Mouse (Mus musculus) frontal cortex, adult (tissue): Measurements from ENCODE around the gene Exd1.
"Not testable (repeated sequence)": the region's sequence is repeated elsewhere in the genome, so short reads cannot be mapped to it uniquely, and the experiment has no call there.

ENCODE experiments used
- ATAC-seq: cut with Nextera tagmentation; 2 replicates; pipeline ENCODE4 v1.9.2; 2017; ENCODE audit warnings: mild to moderate bottlenecking, moderate library complexity, mixed read lengths; ENCODE audit not compliant: low TSS enrichment

Gene Exd1

GRCm38 (mm10) chr2:119542106-119542505 lies 5.3 kb downstream of the Exd1 start:
- ATAC-seq: peak; percentile 64; the same call in 1 of the 2 replicates

GRCm38 (mm10) chr2:119538802-119539201 lies 8.6 kb downstream of the Exd1 start:
- ATAC-seq: no peak

- no peak for ATAC-seq
These were observed 22.0 kb downstream of the Exd1 start for GRCm38 (mm10) chr2:119525422-119525821.

GRCm38 (mm10) chr2:119523836-119524235 lies 23.6 kb downstream of the Exd1 start:
- ATAC-seq: no peak

- ATAC-seq: peak; percentile 83
These were observed 26.9 kb downstream of the Exd1 start for GRCm38 (mm10) chr2:119520550-119520949.

- ATAC-seq: no peak
These were observed 30.6 kb downstream of the Exd1 start for GRCm38 (mm10) chr2:119516811-119517210.

GRCm38 (mm10) chr2:119514026-119514522 lies 33.4 kb downstream of the Exd1 start:
- ATAC-seq: no peak

GRCm38 (mm10) chr2:119512292-119512691 lies 35.1 kb downstream of the Exd1 start:
- ATAC-seq: no peak

DNA sequence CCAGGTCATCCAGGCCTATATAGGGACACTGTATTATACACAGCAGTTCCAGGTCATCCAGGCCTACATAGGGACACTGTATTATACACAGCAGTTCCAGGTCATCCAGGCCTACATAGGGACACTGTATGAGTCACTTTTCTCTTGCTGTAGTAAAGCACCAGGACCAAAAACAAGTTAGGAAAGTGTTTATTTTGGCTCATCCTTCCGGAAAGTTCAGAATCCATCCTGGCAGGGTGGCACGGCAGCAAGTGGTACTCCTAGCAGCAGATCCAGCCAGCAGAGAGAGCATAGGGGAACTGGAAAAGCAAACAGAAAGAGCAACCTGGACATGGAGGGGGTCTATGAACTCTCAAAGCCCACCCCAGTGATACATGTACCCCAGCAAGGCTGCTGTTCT lies 36.6 kb downstream of the Exd1 start:
- no peak for ATAC-seq

DNA sequence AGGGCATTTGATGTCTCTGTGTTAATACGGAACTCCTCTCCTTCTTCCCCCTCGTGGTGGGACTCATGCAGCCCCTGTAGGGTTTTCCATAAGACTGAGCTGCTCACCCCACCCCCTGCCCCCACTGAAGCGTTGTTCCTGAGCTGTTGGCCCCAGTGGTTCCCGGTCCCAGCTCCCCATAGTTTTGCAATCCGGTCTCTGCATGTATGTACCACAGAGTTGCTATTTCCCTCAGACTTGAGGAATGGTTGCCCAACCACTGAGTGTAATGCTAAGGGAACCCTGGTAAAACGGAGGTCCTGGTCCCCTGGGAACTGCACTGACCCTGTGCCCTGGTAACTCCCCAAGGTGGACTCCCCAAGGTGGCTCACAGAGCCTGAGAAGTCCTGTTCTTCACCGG lies 38.9 kb downstream of the Exd1 start:
- ATAC-seq: not testable (repeated sequence)

GRCm38 (mm10) chr2:119507108-119507507 lies 40.3 kb downstream of the Exd1 start:
- no peak for ATAC-seq

DNA sequence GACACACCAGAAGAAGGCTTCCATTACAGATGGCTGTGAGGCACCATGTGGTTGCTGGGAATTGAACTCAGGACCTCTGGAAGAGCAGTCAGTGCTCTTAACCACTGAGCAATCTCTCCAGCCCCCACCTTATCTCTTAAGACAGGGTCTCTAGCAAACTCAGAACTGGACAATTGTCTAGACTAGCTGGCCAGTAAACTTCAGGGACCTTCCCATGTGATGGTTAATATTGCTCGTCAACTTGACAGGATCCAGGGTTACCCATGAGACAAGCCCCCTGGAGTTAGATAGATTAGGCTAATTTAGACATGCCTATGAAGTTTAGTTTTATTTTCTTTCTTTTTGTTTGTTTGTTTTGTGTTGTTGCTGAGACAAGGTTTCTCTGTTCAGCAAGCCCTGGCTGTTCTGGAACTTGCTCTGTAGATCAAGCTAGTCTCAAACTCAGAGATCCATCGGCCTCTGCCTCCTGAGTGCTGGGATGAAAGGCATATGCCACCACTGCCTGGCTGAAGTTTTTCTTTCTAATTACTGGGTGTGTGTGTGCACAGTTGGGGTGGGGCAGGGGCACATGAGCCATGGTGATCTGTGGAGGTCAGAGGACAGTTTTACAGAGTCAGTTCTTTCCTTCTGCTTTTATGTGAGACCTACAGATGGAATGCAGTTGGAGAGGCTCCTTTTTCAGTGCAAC lies 46.3 kb downstream of the Exd1 start:
- ATAC-seq: no peak

- ATAC-seq: no peak
These were observed 48.6 kb downstream of the Exd1 start for GRCm38 (mm10) chr2:119498859-119499258.

DNA sequence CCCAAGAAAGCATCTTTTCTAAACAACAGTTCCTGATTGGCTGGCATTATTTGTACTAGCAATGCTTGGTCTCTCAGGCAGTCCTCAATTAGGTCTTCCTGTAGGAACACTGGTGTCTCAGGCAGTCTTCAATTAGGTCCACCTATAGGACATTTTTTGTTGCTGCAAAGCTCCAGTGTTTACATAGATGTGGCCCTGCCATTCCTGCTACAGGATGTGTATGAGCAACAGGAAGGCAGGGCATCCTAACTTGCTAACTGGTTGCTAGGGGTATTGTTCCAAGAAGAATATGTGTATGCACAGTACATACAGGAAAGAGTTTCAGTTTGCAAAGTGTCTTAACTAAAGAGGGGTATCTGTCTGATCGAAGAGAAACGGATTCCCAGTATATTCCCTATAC lies 51.3 kb downstream of the Exd1 start:
- no peak for ATAC-seq

GRCm38 (mm10) chr2:119491953-119492352 lies 55.5 kb downstream of the Exd1 start:
- ATAC-seq: no peak

GRCm38 (mm10) chr2:119486488-119486887 lies 60.9 kb downstream of the Exd1 start:
- no peak for ATAC-seq

GRCm38 (mm10) chr2:119482307-119482706 lies 65.1 kb downstream of the Exd1 start:
- ATAC-seq: no peak

DNA sequence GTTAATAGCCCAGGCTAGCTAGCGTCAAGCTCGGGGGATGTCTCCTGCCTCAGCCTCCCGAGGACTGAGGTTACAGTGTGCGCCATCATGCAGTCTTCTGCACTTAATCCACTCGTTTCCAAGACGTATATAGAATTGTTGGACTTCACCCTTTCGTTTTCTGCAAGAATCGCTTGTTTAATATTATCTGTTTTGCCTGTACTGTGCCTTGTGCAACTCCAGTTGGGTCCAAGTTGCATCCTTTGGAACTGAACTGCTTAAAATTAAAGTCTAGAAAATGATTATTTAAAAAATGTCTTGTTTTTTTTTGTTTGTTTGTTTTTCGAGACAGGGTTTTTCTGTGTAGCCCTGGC lies 69.1 kb downstream of the Exd1 start:
- no peak for ATAC-seq

DNA sequence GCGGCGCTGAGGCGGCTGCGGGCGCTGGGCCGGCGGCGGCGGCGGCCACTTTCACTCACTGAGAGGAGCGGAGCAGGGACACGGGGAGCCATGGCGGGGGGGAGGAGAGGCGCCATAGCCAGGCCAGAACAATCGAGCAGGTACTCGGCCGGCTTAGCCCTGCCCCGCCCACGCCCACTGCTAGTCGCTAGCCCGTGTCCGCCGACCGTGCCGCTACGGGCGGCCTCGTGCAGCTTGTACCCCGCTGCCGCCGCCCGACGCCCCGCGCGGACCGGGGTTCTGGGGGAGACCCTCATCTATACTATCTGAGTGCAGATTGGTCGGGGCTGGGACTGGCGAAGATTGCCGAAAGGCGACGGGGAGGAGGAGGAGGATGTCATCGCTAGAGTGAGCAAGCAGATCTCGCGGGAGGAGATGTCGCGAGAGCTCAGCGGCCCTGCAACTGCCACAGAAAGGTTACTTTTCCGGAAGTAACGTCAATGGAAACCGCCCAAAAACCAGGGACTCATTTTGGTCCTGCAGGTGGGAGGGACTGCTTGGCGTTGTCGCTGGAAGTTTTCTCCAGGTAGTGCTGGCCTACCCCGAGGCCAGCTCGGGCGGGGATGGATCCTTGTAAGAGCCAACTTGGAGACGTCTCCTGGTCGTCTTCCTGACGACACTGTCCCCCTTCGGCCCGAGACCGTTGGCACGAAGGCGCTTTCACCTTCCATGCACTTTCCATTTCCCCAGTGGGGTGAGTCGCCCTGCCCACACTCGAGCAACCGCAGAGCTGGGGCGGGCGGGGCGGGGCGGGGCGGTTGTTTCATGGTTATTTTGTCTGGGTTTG lies 69.6 kb downstream of the Exd1 start, which contains the start of gene Ino80:
TSS of gene Ino80 (minus strand) at position 117 of the 826 bp plus-strand sequence.
- peak; percentile 97 for ATAC-seq

GRCm38 (mm10) chr2:119476621-119477391 lies 70.6 kb downstream of the Exd1 start:
- ATAC-seq: peak; percentile 28; the same call in 1 of the 2 replicates

DNA sequence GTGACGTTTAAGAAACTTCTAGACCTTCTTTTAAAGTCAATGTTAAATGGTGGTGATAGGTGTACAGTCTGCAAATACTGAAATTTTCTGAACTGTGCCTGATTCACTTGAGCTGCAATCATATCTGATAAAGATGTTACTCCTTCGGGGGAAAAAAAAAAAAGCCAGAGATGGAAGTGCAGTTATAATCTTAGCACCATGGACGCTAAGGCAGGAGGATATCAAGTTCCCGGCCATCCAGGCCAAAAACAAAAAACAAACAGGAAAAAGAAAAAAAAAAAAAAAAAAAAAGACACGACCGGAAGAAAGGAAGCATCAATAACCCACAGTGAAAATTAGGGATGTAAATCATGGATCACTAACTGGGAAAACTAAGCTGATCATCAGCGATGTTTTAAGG lies 71.3 kb downstream of the Exd1 start:
- ATAC-seq: no peak
